8 mouse cellular contexts compared by ENCODE assay signal in genomic region chr13:41358009-41358408, GRCm38 (mm10).
DNase-seq lines count a peak whose midpoint lies in the region; ATAC-seq and TF ChIP-seq lines count a peak whose summit lies in the region.

No protein-coding gene starts in this region.

- no peak for ATAC-seq in midbrain, embryonic 13.5 days

- no peak for TF ChIP-seq POLR2A in liver, adult 2 months (IDR thresholded peaks at IDR 0.05; ENCODE audit: extremely low read depth, insufficient read depth, low read length)
- no peak for TF ChIP-seq POLR2A in kidney, adult 2 months (IDR thresholded peaks at IDR 0.05; ENCODE audit: low read depth, low read length)

- H3K4me3 ChIP-seq in liver, adult 2 months (ENCODE audit: insufficient read depth, low read depth, low read length) = peak overlapping the region; percentile 64
- peak overlapping the region; percentile 73 for H3K4me3 ChIP-seq in forebrain, embryonic 10.5 days
- peak overlapping the region; percentile 93 for H3K4me3 ChIP-seq in kidney, adult 2 months (ENCODE audit: insufficient read depth, low read depth, low read length)
- H3K4me3 ChIP-seq in midbrain, embryonic 13.5 days (replicated peaks) = peak overlapping the region; percentile 66

- no peak for TF ChIP-seq CTCF in liver, adult 2 months (IDR thresholded peaks at IDR 0.05; ENCODE audit: low read depth, low read length)
- no peak for TF ChIP-seq CTCF in kidney, adult 2 months (conservative IDR thresholded peaks at IDR 0.05; ENCODE audit: insufficient read depth, insufficient read length, low read depth, low read length)

- H3K79me2 ChIP-seq in liver, adult 2 months (ENCODE audit: control insufficient read depth, insufficient read depth, low read length) = peaks cover 5% of the 10 kb centered on the region; the same call in 1 of the 2 replicates

- DNase-seq in liver, adult 2 months (ENCODE audit: extremely low read depth, low read depth, low spot score) = no peak
- no peak for DNase-seq in liver
- DNase-seq in forebrain, embryonic 10.5 days (ENCODE audit: extremely low spot score, low spot score) = peak; percentile 23
- DNase-seq in kidney, adult 2 months = peak; percentile 72
- no peak for DNase-seq in thymus, postnatal 36 days
- no peak for DNase-seq in thymus, adult 18-20 months
- DNase-seq in left cerebral cortex, postnatal 25 days (ENCODE audit: low spot score in 2 of 2) = no peak

- intact Hi-C loops in left cerebral cortex, postnatal 25 days (cut with DNase I) = loop anchor here (1.0 to 5.0 kb wide), 4 partner anchors 18 to 215 kb away; no protein-coding TSS in a partner anchor

- no peaks in the 10 kb centered on the region for H3K36me3 ChIP-seq in liver, adult 2 months (ENCODE audit: control insufficient read depth, insufficient read depth, low read length)
- H3K36me3 ChIP-seq in forebrain, embryonic 10.5 days (replicated peaks) = no peaks in the 10 kb centered on the region
- no peaks in the 10 kb centered on the region; the same call in 1 of the 2 replicates for H3K36me3 ChIP-seq in kidney, adult 2 months (ENCODE audit: control insufficient read depth, insufficient read depth, low read length)
- no peaks in the 10 kb centered on the region for H3K36me3 ChIP-seq in midbrain, embryonic 13.5 days

- peaks cover 2% of the 10 kb centered on the region for H3K4me1 ChIP-seq in liver, adult 2 months (ENCODE audit: control insufficient read depth, insufficient read depth, low read length)
- peaks cover 84% of the 10 kb centered on the region for H3K4me1 ChIP-seq in forebrain, embryonic 10.5 days
- H3K4me1 ChIP-seq in kidney, adult 2 months (ENCODE audit: control insufficient read depth, insufficient read depth, low read length) = peaks cover 28% of the 10 kb centered on the region
- peaks cover 66% of the 10 kb centered on the region for H3K4me1 ChIP-seq in midbrain, embryonic 13.5 days (replicated peaks)

- peak overlapping the region; percentile 71 for H3K4me2 ChIP-seq in midbrain, embryonic 13.5 days (replicated peaks)

- no peaks in the 10 kb centered on the region for H3K27me3 ChIP-seq in liver, adult 2 months (ENCODE audit: control insufficient read depth, insufficient read depth, low read length)
- H3K27me3 ChIP-seq in forebrain, embryonic 10.5 days (ENCODE audit: poor library complexity, severe bottlenecking) = peaks cover 7% of the 10 kb centered on the region
- no peaks in the 10 kb centered on the region for H3K27me3 ChIP-seq in kidney, adult 2 months (replicated peaks; ENCODE audit: control insufficient read depth, insufficient read depth, low read length)
- no peaks in the 10 kb centered on the region; the same call in 1 of the 2 replicates for H3K27me3 ChIP-seq in midbrain, embryonic 13.5 days

- H3K27ac ChIP-seq in liver, adult 2 months (replicated peaks; ENCODE audit: insufficient read depth, low read depth, low read length) = peak overlapping the region; percentile 76
- peak overlapping the region; percentile 92 for H3K27ac ChIP-seq in forebrain, embryonic 10.5 days
- H3K27ac ChIP-seq in kidney, adult 2 months (ENCODE audit: insufficient read depth, low read depth, low read length) = peak overlapping the region; percentile 94
- peak overlapping the region; percentile 92 for H3K27ac ChIP-seq in midbrain, embryonic 13.5 days

- H3K9me3 ChIP-seq in forebrain, embryonic 10.5 days = no peaks in the 10 kb centered on the region
- H3K9me3 ChIP-seq in midbrain, embryonic 13.5 days = no peaks in the 10 kb centered on the region

- peak overlapping the region; percentile 83 for H3K9ac ChIP-seq in liver, adult 2 months (ENCODE audit: low read depth, low read length)
- H3K9ac ChIP-seq in midbrain, embryonic 13.5 days (replicated peaks) = peak overlapping the region; percentile 73

- 10% methylated on average over 10 of the region's 10 CpGs for WGBS in liver, adult 2 months
- WGBS in forebrain, embryonic 10.5 days = 25% methylated on average over 10 of the region's 10 CpGs
- WGBS in kidney, adult 2 months = under 1% methylated on average over 10 of the region's 10 CpGs
- 11% methylated on average over 10 of the region's 10 CpGs for WGBS in midbrain, embryonic 13.5 days

Comparison
In these comparisons a context has a peak if more than half of its experiments do, and no peak if none do; other contexts are left out.
1. DNase-seq: peak in forebrain, embryonic 10.5 days (single experiment) and kidney, adult 2 months (single experiment); none in liver, adult 2 months (single experiment), liver (single experiment), thymus, postnatal 36 days (0 of 2), thymus, adult 18-20 months (0 of 2) and left cerebral cortex, postnatal 25 days (0 of 2).
2. Peak in every context shown above with its lines, with median percentiles within 50 percentile points of each other: H3K27ac ChIP-seq and H3K4me3 ChIP-seq.